1 mouse cellular context compared by ENCODE assay signal in the genomic region with DNA sequence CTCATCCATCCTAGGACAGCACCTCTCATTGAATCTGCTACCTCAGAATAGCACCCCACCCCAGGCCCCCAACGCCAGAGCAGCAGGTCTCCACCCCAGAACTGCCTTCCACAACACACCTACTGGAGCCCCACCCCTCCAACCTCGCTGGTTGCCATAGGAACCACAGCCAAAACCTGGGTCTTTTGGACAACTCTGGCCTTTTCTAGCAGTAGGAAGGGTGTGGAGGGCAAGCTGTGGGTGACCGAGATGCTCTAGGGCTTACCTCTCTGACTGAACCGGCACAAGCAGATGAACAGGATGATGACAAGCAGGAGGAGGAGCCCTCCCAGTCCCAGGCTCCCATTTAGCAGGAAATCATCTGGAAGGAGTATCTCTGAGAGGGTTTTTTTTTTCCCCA.
TF ChIP-seq lines count a peak whose summit lies in the region.

No protein-coding gene starts in this region.

TF ChIP-seq in CH12.LX, 34 proteins besides CTCF, POLR2A, EP300 and RAD21 (continued from another document):
- TF ChIP-seq ZMIZ1 (IDR thresholded peaks at IDR 0.05; ENCODE audit: low read depth, low read length) = no peak
- no peak for TF ChIP-seq ETS1 (conservative IDR thresholded peaks at IDR 0.05; ENCODE audit: low read depth, low read length)
- TF ChIP-seq USF2 (conservative IDR thresholded peaks at IDR 0.05; ENCODE audit: low read depth, low read length) = no peak
- TF ChIP-seq MEF2A (IDR thresholded peaks at IDR 0.05; ENCODE audit: borderline replicate concordance, low read depth, low read length) = no peak
- TF ChIP-seq CHD2 (IDR thresholded peaks at IDR 0.05; ENCODE audit: low read length) = no peak
- TF ChIP-seq MXI1 (IDR thresholded peaks at IDR 0.05; ENCODE audit: low read depth, low read length) = no peak
